Mouse (Mus musculus) retina, embryonic 14.5 days (tissue): ENCODE measurements at regions not wholly inside any gene's neighbourhood (a gene's known extent, or its start where the extent isn't known, plus 50 kb on each side); places are given as distances from the start of the nearest gene placed in this dataset.
A peak's percentile ranks its signal among the peaks of the same experiment; 100 is the strongest.

Experiments
- DNase-seq: peaks from one replicate; pipeline ENCODE4 v3.0.0-alpha.2; 2015; ENCODE audit warnings: low spot score

- no peak for DNase-seq
Observed at GRCm38 (mm10) chr1:186295201-186295600, 178.1 kb upstream of the Lyplal1 start.

GRCm38 (mm10) chr1:186294635-186295034 is 177.5 kb upstream of the Lyplal1 start:
- no peak for DNase-seq

GRCm38 (mm10) chr1:186289117-186289516 is 172.0 kb upstream of the Lyplal1 start:
- no peak for DNase-seq

- no peak for DNase-seq
Observed at GRCm38 (mm10) chr1:186287831-186288230, 170.7 kb upstream of the Lyplal1 start.

GRCm38 (mm10) chr1:186286401-186286800 is 169.3 kb upstream of the Lyplal1 start:
- peak; percentile 77 for DNase-seq

- peak; percentile 58 for DNase-seq
Observed at GRCm38 (mm10) chr1:186277981-186278634, 161.0 kb upstream of the Lyplal1 start.

GRCm38 (mm10) chr1:186271436-186271835 is 154.3 kb upstream of the Lyplal1 start:
- DNase-seq = peak; percentile 81

- DNase-seq = no peak
Observed at GRCm38 (mm10) chr1:186267317-186267716, 150.2 kb upstream of the Lyplal1 start.

GRCm38 (mm10) chr1:186264639-186265038 is 147.5 kb upstream of the Lyplal1 start:
- DNase-seq = no peak

GRCm38 (mm10) chr1:186263955-186264354 is 146.8 kb upstream of the Lyplal1 start:
- no peak for DNase-seq

GRCm38 (mm10) chr1:186263196-186263595 is 146.1 kb upstream of the Lyplal1 start:
- DNase-seq = no peak

- DNase-seq = no peak
Observed at GRCm38 (mm10) chr1:186262040-186262439, 144.9 kb upstream of the Lyplal1 start.

GRCm38 (mm10) chr1:186261326-186261833 is 144.3 kb upstream of the Lyplal1 start:
- DNase-seq = peak; percentile 57

GRCm38 (mm10) chr1:186257611-186258010 is 140.5 kb upstream of the Lyplal1 start:
- DNase-seq = peak; percentile 38

GRCm38 (mm10) chr1:186255476-186256080 is 138.5 kb upstream of the Lyplal1 start:
- DNase-seq = no peak

GRCm38 (mm10) chr1:186254500-186254899 is 137.4 kb upstream of the Lyplal1 start:
- DNase-seq = no peak

- DNase-seq = no peak
Observed at GRCm38 (mm10) chr1:186252551-186252950, 135.4 kb upstream of the Lyplal1 start.

- DNase-seq = peak; percentile 75
Observed at GRCm38 (mm10) chr1:186250316-186250715, 133.2 kb upstream of the Lyplal1 start.

- no peak for DNase-seq
Observed at GRCm38 (mm10) chr1:186249214-186249613, 132.1 kb upstream of the Lyplal1 start.

GRCm38 (mm10) chr1:186245723-186246440 is 128.8 kb upstream of the Lyplal1 start:
- DNase-seq = no peak

- DNase-seq = no peak
Observed at GRCm38 (mm10) chr1:186241112-186241511, 124.0 kb upstream of the Lyplal1 start.

GRCm38 (mm10) chr1:186237556-186237955 is 120.4 kb upstream of the Lyplal1 start:
- no peak for DNase-seq
